ENCODE assay signal across 19 mouse cellular contexts in the genomic region with DNA sequence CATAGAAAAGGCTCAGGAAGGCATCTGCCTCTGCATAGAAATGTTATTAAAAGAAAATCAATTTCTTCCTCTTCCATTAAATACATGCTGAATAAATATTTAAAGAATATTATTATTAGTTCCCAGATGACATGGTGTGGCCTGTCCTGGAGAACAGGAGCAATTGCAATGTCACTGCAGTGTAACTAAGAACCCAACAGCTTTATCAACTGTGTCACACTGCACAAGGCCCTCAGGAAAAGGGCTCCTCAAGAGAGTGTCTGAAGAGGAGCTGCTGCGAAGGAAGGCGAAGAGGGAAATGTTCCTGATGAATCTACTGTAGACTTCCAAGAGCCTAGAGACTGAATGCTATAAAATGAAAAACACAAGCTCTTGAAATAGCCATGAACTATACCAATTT.
"Had no signal": no experiment of that assay in that cellular context is flagged by ENCODE, and none has a peak within 500 bp of the region (broad histone marks: within the 10 kb centered on the region; RNA-seq: fewer than 3 reads in every experiment).

No protein-coding gene starts in this region.

- H3K36me3 ChIP-seq: midbrain, embryonic 12.5 days; midbrain, embryonic 15.5 days; neural tube, embryonic 15.5 days had no signal

- H3K9ac ChIP-seq: liver, embryonic 14.5 days; liver, postnatal 0 days; lung, embryonic 14.5 days; midbrain, embryonic 12.5 days; midbrain, embryonic 15.5 days; neural tube, embryonic 15.5 days had no signal

- DNase-seq: kidney, adult 2 months; layer of hippocampus, postnatal 36 days; liver, postnatal 0 days; right cerebral cortex, adult 18-20 months; right cerebral cortex, postnatal 14 days; right cerebral cortex, postnatal 4 days; thymus, adult 2 months; thymus, postnatal 14 days had no signal

- H3K9me3 ChIP-seq: midbrain, embryonic 12.5 days; midbrain, embryonic 15.5 days; neural tube, embryonic 15.5 days had no signal

- H3K27me3 ChIP-seq: midbrain, embryonic 12.5 days; midbrain, embryonic 15.5 days; neural tube, embryonic 15.5 days had no signal

- H3K27ac ChIP-seq: kidney, postnatal 0 days; left cerebral cortex, adult 2 months; liver, embryonic 14.5 days; macrophage; midbrain, embryonic 12.5 days; midbrain, embryonic 15.5 days; neural tube, embryonic 15.5 days; stomach, postnatal 0 days had no signal

- H3K4me2 ChIP-seq: lung, embryonic 14.5 days; midbrain, embryonic 12.5 days; midbrain, embryonic 15.5 days; neural tube, embryonic 15.5 days had no signal

- H3K4me3 ChIP-seq: left cerebral cortex, adult 2 months; midbrain, embryonic 12.5 days; midbrain, embryonic 15.5 days; neural tube, embryonic 15.5 days had no signal

- ATAC-seq: intestine, postnatal 0 days; liver, postnatal 0 days; lung, postnatal 0 days; midbrain, embryonic 15.5 days had no signal
